Mouse (Mus musculus) heart, embryonic 12.5 days (tissue): ENCODE measurements around the gene Ercc6l2. TPM values are rescaled to one million over a fixed set of nuclear protein-coding genes. Genes with fewer than 3 reads are reported as not detected.
A peak's percentile ranks its signal among the peaks of the same experiment; 100 is the strongest.

Source experiments
- ATAC-seq: fragments of 200-750 bp; cut with Nextera tagmentation; 2 replicates; pipeline ENCODE4 v1.8.0; 2017; ENCODE audit warnings: moderate TSS enrichment, moderate library complexity; ENCODE audit not compliant: insufficient number of reproducible peaks, low FRiP score
- H3K27ac ChIP-seq: fragments of 300-500 bp; sonication (generic); 2 replicates; pipeline ENCODE4 v1.5.1; 2016; ENCODE audit warnings: mild to moderate bottlenecking, moderate library complexity; ENCODE audit not compliant: poor library complexity, severe bottlenecking
- H3K27me3 ChIP-seq: fragments of 300-500 bp; sonication (generic); replicated peaks from 2 replicates; pipeline ENCODE4 v1.6.1; 2016; ENCODE audit warnings: mild to moderate bottlenecking, moderate library complexity
- H3K36me3 ChIP-seq: fragments of 300-500 bp; sonication (generic); 2 replicates; pipeline ENCODE4 v1.6.1; 2016; ENCODE audit warnings: mild to moderate bottlenecking, moderate library complexity
- H3K4me1 ChIP-seq: fragments of 300-500 bp; sonication (generic); replicated peaks from 2 replicates; pipeline ENCODE4 v1.6.1; 2016; ENCODE audit warnings: mild to moderate bottlenecking
- H3K4me2 ChIP-seq: fragments of 300-500 bp; sonication (generic); 2 replicates; pipeline ENCODE4 v1.6.1; 2016; ENCODE audit warnings: mild to moderate bottlenecking, moderate library complexity
- H3K4me3 ChIP-seq: fragments of 300-500 bp; sonication (generic); 2 replicates; pipeline ENCODE4 v1.5.1; 2016; ENCODE audit warnings: mild to moderate bottlenecking
- H3K9ac ChIP-seq: fragments of 300-500 bp; sonication (generic); 2 replicates; pipeline ENCODE4 v1.6.1; 2016; ENCODE audit warnings: mild to moderate bottlenecking, moderate library complexity
- H3K9me3 ChIP-seq: fragments of 300-500 bp; sonication (generic); replicated peaks from 2 replicates; pipeline ENCODE4 v1.6.1; 2016; ENCODE audit warnings: mild to moderate bottlenecking, moderate library complexity
- WGBS: fragments of 180-500 bp; shearing (Covaris S2); methylation state at CpG from one replicate; pipeline ENCODE4 v1.1.7; 2016; 5-methylcytosine and 5-hydroxymethylcytosine counted together
- polyA plus RNA-seq: library from polyadenylated mRNA; unstranded; fragments of >200 nt; fragmentation: Nextera tagmentation; extraction: Ambion mirVana; gene quantifications from 2 replicates; pipeline ENCODE4 v1.2.1, GENCODE M21; 2016

Ercc6l2 gene
- polyA plus RNA-seq, 1 experiment from 2014 or later: 16.6 TPM

GRCm38 (mm10) chr13:63807233-63807632 lies 7.8 kb upstream of the Ercc6l2 start:
- no peak overlapping the region for H3K4me2 ChIP-seq
- no peak overlapping the region for H3K4me3 ChIP-seq
- H3K27me3 ChIP-seq: no peaks in the 10 kb centered on the region
- no peak overlapping the region for H3K27ac ChIP-seq
- WGBS: 63% methylated on average over 1 of the region's 1 CpGs
- no peaks in the 10 kb centered on the region for H3K36me3 ChIP-seq
- no peaks in the 10 kb centered on the region for H3K9me3 ChIP-seq
- no peak for ATAC-seq
- H3K4me1 ChIP-seq: no peaks in the 10 kb centered on the region
- H3K9ac ChIP-seq: no peak overlapping the region

GRCm38 (mm10) chr13:63807979-63808378 lies 7.1 kb upstream of the Ercc6l2 start:
- Histone ChIP-seq H3K9ac (no peak overlapping the region), H3K4me1 (no peaks in the 10 kb centered on the region), H3K36me3 (no peaks in the 10 kb centered on the region), H3K9me3 (no peaks in the 10 kb centered on the region), H3K27me3 (no peaks in the 10 kb centered on the region), H3K4me3 (no peak overlapping the region), H3K4me2 (no peak overlapping the region), H3K27ac (no peak overlapping the region)
- WGBS: 82% methylated on average over 3 of the region's 3 CpGs
- no peak for ATAC-seq

GRCm38 (mm10) chr13:63811477-63811876 lies 3.6 kb upstream of the Ercc6l2 start:
- Histone ChIP-seq H3K4me1 (peaks cover 5% of the 10 kb centered on the region; the same call in 1 of the 2 replicates), H3K4me3 (no peak overlapping the region), H3K36me3 (no peaks in the 10 kb centered on the region), H3K9ac (no peak overlapping the region), H3K27me3 (no peaks in the 10 kb centered on the region), H3K4me2 (no peak overlapping the region), H3K27ac (no peak overlapping the region), H3K9me3 (no peaks in the 10 kb centered on the region)
- no peak for ATAC-seq

GRCm38 (mm10) chr13:63815931-63816330 lies 891 bp downstream of the Ercc6l2 start:
- peak overlapping the region; percentile 86 for H3K9ac ChIP-seq
- H3K36me3 ChIP-seq: no peaks in the 10 kb centered on the region
- peak overlapping the region; percentile 85 for H3K4me2 ChIP-seq
- H3K4me3 ChIP-seq: peak overlapping the region; percentile 72
- no peak overlapping the region for H3K27ac ChIP-seq
- no peaks in the 10 kb centered on the region for H3K9me3 ChIP-seq
- no peak for ATAC-seq
- no peaks in the 10 kb centered on the region for H3K27me3 ChIP-seq
- peaks cover 5% of the 10 kb centered on the region; the same call in 1 of the 2 replicates for H3K4me1 ChIP-seq

GRCm38 (mm10) chr13:63845758-63846157 lies 30.7 kb downstream of the Ercc6l2 start:
- Histone ChIP-seq H3K4me1 (no peaks in the 10 kb centered on the region), H3K4me3 (no peak overlapping the region), H3K4me2 (no peak overlapping the region), H3K27me3 (no peaks in the 10 kb centered on the region), H3K9me3 (no peaks in the 10 kb centered on the region), H3K9ac (no peak overlapping the region), H3K27ac (no peak overlapping the region), H3K36me3 (peaks cover 16% of the 10 kb centered on the region)
- no peak for ATAC-seq
- WGBS: 87% methylated on average over 2 of the region's 2 CpGs

GRCm38 (mm10) chr13:63850308-63851011 lies 35.4 kb downstream of the Ercc6l2 start:
- Histone ChIP-seq H3K36me3 (peaks cover 9% of the 10 kb centered on the region), H3K27me3 (no peaks in the 10 kb centered on the region), H3K9me3 (no peaks in the 10 kb centered on the region), H3K4me3 (no peak overlapping the region), H3K4me2 (no peak overlapping the region), H3K9ac (no peak overlapping the region), H3K27ac (no peak overlapping the region), H3K4me1 (no peaks in the 10 kb centered on the region)
- 90% methylated on average over 3 of the region's 3 CpGs for WGBS
- ATAC-seq: no peak

GRCm38 (mm10) chr13:63872585-63873282 lies 57.7 kb downstream of the Ercc6l2 start:
- H3K4me2 ChIP-seq: no peak overlapping the region
- H3K9me3 ChIP-seq: no peaks in the 10 kb centered on the region
- H3K36me3 ChIP-seq: peaks cover 12% of the 10 kb centered on the region
- WGBS: 79% methylated on average over 2 of the region's 2 CpGs
- no peak for ATAC-seq
- no peak overlapping the region for H3K4me3 ChIP-seq
- H3K27me3 ChIP-seq: no peaks in the 10 kb centered on the region
- no peak overlapping the region for H3K27ac ChIP-seq
- H3K9ac ChIP-seq: no peak overlapping the region
- H3K4me1 ChIP-seq: no peaks in the 10 kb centered on the region

- Histone ChIP-seq H3K27ac (no peak overlapping the region), H3K9me3 (no peaks in the 10 kb centered on the region), H3K4me1 (no peaks in the 10 kb centered on the region), H3K4me3 (no peak overlapping the region), H3K36me3 (peaks cover 1% of the 10 kb centered on the region), H3K9ac (no peak overlapping the region), H3K27me3 (no peaks in the 10 kb centered on the region), H3K4me2 (no peak overlapping the region)
- WGBS: 85% methylated on average over 6 of the region's 6 CpGs
- ATAC-seq: no peak
These were observed 62.1 kb downstream of the Ercc6l2 start for GRCm38 (mm10) chr13:63877138-63877537.

- H3K4me3 ChIP-seq: no peak overlapping the region
- no peak overlapping the region for H3K9ac ChIP-seq
- H3K27ac ChIP-seq: no peak overlapping the region
- no peaks in the 10 kb centered on the region for H3K27me3 ChIP-seq
- no peaks in the 10 kb centered on the region for H3K4me1 ChIP-seq
- no peak overlapping the region for H3K4me2 ChIP-seq
- no peak for ATAC-seq
- WGBS: 81% methylated on average over 1 of the region's 1 CpGs
- H3K36me3 ChIP-seq: no peaks in the 10 kb centered on the region
- H3K9me3 ChIP-seq: no peaks in the 10 kb centered on the region
These were observed 64.2 kb downstream of the Ercc6l2 start for GRCm38 (mm10) chr13:63879105-63879863.

- Histone ChIP-seq H3K4me3 (no peak overlapping the region), H3K27ac (no peak overlapping the region), H3K9me3 (no peaks in the 10 kb centered on the region), H3K36me3 (no peaks in the 10 kb centered on the region), H3K27me3 (no peaks in the 10 kb centered on the region), H3K9ac (no peak overlapping the region), H3K4me2 (no peak overlapping the region), H3K4me1 (no peaks in the 10 kb centered on the region)
- 88% methylated on average over 4 of the region's 4 CpGs for WGBS
- ATAC-seq: no peak
These were observed 64.8 kb downstream of the Ercc6l2 start for GRCm38 (mm10) chr13:63879864-63880141.

GRCm38 (mm10) chr13:63885532-63885949 lies 70.5 kb downstream of the Ercc6l2 start:
- no peaks in the 10 kb centered on the region for H3K9me3 ChIP-seq
- no peak overlapping the region for H3K4me3 ChIP-seq
- no peak for ATAC-seq
- no peak overlapping the region for H3K4me2 ChIP-seq
- H3K9ac ChIP-seq: no peak overlapping the region
- WGBS: 46% methylated on average over 3 of the region's 3 CpGs
- H3K27me3 ChIP-seq: no peaks in the 10 kb centered on the region
- H3K27ac ChIP-seq: no peak overlapping the region
- H3K4me1 ChIP-seq: no peaks in the 10 kb centered on the region
- peaks cover 11% of the 10 kb centered on the region for H3K36me3 ChIP-seq
